Mouse (Mus musculus) MN1 (cell line): Measurements from ENCODE around the gene Ppm1m.
A peak's percentile ranks its signal among the peaks of the same experiment; 100 is the strongest.
"Not testable (repeated sequence)": the region's sequence is repeated elsewhere in the genome, so short reads cannot be mapped to it uniquely, and the experiment has no call there.

Source experiments
- DNase-seq: peaks from one replicate; pipeline ENCODE4 v3.0.0-alpha.2; 2016; ENCODE audit warnings: low spot score

The Ppm1m gene

GRCm38 (mm10) chr9:106192998-106193397 lies 6.5 kb downstream of the Ppm1m start:
- DNase-seq = no peak

GRCm38 (mm10) chr9:106192024-106192423 lies 7.5 kb downstream of the Ppm1m start:
- no peak for DNase-seq

- no peak for DNase-seq
Measured at GRCm38 (mm10) chr9:106191355-106191754, 8.2 kb downstream of the Ppm1m start.

GRCm38 (mm10) chr9:106183996-106184395 lies 15.6 kb downstream of the Ppm1m start:
- no peak for DNase-seq

GRCm38 (mm10) chr9:106182146-106182545 lies 17.4 kb downstream of the Ppm1m start:
- no peak for DNase-seq

GRCm38 (mm10) chr9:106179964-106180363 lies 19.6 kb downstream of the Ppm1m start:
- no peak for DNase-seq

GRCm38 (mm10) chr9:106179454-106179853 lies 20.1 kb downstream of the Ppm1m start:
- no peak for DNase-seq

- no peak for DNase-seq
Measured at GRCm38 (mm10) chr9:106177799-106178198, 21.7 kb downstream of the Ppm1m start.

GRCm38 (mm10) chr9:106176769-106177168 lies 22.8 kb downstream of the Ppm1m start:
- DNase-seq = no peak

- no peak for DNase-seq
Measured at GRCm38 (mm10) chr9:106175552-106176200, 23.9 kb downstream of the Ppm1m start.

GRCm38 (mm10) chr9:106173363-106173762 lies 26.2 kb downstream of the Ppm1m start:
- DNase-seq = no peak

- DNase-seq = no peak
Measured at GRCm38 (mm10) chr9:106172527-106172926, 27.0 kb downstream of the Ppm1m start.

- DNase-seq = peak; percentile 75
Measured at GRCm38 (mm10) chr9:106171346-106172158, 28.0 kb downstream of the Ppm1m start.

- DNase-seq = peak; percentile 91
Measured at GRCm38 (mm10) chr9:106170556-106171345, 28.8 kb downstream of the Ppm1m start, which contains the start of gene Wdr82. Gene Wdr82, plus strand, starts transcription at chr9:106170928.

- DNase-seq = peak; percentile 24
Measured at GRCm38 (mm10) chr9:106169917-106170316, 29.6 kb downstream of the Ppm1m start.

- not testable (repeated sequence) for DNase-seq
Measured at GRCm38 (mm10) chr9:106169006-106169405, 30.5 kb downstream of the Ppm1m start.

- peak; percentile 30 for DNase-seq
Measured at GRCm38 (mm10) chr9:106167703-106168102, 31.8 kb downstream of the Ppm1m start.

- no peak for DNase-seq
Measured at GRCm38 (mm10) chr9:106167241-106167640, 32.3 kb downstream of the Ppm1m start.

GRCm38 (mm10) chr9:106166709-106167108 lies 32.8 kb downstream of the Ppm1m start:
- no peak for DNase-seq

- peak; percentile 40 for DNase-seq
Measured at GRCm38 (mm10) chr9:106160426-106160825, 39.1 kb downstream of the Ppm1m start.

- DNase-seq = peak; percentile 97
Measured at GRCm38 (mm10) chr9:106159784-106160301, 39.7 kb downstream of the Ppm1m start.

- DNase-seq = no peak
Measured at GRCm38 (mm10) chr9:106159237-106159636, 40.3 kb downstream of the Ppm1m start.
